Mouse (Mus musculus) right cerebral cortex, postnatal 25 days (tissue): ENCODE data around the gene Mettl1.
A peak's percentile ranks its signal among the peaks of the same experiment; 100 is the strongest.

Source experiments
- DNase-seq: peaks from one replicate; pipeline ENCODE4 v3.0.0; 2022

The Mettl1 gene

DNA sequence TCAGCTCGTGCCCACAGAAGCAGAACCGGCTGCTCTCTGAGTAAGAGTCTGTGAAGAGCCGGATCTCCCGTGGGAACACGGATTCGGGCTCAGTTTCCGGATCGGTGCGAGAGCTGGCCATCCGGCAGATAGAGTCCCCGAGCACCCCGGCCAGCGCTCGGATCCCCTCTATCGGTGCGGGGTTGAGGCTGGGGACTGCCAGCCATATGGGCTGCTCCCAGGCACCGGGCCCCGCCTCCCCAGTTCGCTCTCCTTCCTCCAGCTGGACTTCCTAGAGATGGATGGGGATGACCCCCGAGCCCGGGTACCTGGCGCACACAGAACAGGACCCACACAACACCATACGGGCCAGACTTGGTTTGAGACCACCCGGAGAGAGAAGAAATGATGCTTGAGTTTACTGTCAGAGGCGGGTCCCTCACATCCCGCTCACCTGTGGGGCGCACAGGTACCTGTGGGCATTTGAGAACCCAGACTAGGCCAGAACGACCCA lies at the start of gene Mettl1, which contains the start of gene Eef1akmt3:
Mettl1 (plus strand) TSS at position 141 of the 493 bp plus-strand sequence.
Eef1akmt3 (minus strand) TSS at position 240 of the 493 bp plus-strand sequence.
- DNase-seq: peak; percentile 60

DNA sequence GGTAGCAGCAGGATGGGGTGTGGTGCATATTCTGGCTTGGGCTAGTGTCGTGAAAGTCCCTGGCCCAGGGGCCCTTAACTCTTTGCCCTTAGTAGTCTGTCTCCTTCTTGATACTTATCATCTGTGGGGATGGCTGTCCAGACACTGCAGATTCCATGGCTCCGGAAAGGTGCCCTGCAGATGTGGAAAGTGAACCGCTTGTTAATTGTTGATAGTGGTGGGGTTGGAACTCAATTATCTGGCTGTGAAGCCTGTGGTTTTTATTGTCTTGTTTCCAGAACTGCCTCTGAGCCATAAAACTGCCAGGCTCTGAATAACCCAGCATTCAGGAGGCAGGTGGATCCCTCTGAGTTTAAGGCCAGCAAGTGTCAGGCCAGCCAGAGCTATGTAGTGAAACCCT lies 49.5 kb upstream of the Mettl1 start:
- no peak for DNase-seq

DNA sequence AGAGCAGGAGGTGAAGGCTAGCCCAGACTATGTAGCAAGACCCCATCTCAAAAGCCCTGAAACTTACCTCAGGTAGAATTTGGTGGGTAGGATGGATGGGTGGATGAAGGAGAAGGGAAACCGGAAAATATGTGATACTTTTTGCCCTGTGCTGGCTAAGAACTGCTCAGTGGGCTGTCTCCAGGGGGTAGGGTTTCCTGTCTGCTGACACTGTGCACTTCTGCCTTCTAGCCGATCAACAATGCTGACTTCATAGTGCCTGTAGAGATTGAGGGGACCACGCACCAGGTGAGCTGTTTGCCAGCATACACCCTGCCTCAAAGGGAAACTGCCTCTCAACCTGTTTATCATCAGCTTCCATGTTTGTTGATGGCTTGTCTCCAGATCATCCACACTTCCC lies 47.6 kb upstream of the Mettl1 start:
- no peak for DNase-seq

DNA sequence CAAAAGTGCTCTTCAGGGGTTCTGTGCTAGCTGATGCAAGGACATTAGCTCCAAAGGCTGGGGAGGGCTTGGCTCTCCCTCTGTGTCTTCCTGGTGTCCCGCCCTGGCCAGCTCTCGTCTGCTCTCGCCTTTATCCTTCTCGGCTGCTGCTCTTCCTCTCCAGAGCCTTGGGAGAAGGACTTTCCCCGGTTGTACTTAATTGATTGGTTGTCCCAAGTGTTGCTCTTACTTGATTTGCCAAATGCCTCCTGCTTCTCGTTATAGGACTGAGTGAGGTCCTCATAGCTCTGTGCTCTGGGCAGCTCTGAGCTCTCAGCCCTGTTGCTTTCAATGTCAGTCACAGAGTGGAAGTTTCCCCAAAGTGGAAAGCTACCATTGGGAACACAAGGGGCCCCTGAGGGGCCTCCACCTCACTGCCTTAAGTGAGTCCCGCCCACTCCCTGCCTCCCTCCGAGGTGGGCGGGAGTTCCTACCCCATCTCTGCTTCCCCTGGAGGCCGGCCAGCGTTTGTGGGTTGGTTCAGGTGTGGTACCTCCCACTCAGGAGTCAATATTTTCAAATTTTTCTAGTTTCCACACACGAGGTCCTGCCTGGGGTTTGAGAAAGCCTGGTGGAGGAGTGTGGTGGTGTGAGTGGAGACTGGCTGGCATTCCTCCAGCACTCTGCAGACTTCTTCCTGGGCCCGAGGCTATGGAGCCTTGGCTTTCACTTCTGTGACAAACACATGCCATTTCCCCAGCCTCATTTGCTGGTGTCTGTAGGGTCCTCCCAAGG lies 43.7 kb upstream of the Mettl1 start:
- DNase-seq: no peak

DNA sequence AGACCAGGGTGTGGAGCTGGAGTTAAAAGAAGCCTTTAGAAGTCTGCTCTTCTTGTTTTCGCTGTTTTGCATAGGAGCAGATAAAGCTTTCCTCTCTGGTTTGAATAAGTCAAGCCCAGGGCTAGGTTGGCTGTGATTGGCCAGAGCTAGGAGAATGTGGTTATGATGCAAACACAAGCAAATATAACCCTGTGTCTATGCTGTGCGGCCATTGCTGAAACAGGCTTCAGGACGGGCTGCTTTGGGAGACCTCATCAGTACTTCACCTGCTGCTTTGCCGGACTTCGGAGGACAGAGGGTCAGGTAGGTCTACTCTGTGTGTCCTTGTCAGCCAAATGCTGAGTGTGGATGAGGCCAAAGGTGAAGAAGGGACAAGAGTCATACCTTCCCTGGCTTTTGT lies 40.7 kb upstream of the Mettl1 start, which contains the start of gene Avil:
Avil (plus strand) TSS at position 181 of the 400 bp plus-strand sequence.
- no peak for DNase-seq

DNA sequence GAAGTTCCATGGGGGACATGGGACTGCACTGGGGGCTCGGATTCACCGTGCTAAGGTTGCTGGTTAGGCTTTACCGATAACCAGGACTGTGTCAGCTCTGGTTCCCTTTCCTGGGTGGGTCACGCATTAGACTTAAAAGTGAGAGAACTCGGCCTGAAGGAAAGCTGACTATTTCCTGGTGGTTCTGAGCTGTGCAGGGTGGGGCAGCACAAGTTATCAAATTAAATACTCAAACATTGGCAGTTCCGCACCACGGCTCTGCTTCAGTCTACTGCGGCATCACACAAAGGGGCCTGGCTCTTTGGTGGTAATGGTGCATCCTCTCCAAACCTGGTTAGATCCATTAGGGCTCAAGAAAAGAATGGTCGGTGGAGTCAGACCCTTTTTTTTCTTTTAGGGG lies 39.9 kb upstream of the Mettl1 start:
- DNase-seq: no peak

- no peak for DNase-seq
These were observed 39.2 kb upstream of the Mettl1 start for GRCm38 (mm10) chr10:127002056-127002455.

- DNase-seq: no peak
These were observed 38.4 kb upstream of the Mettl1 start for GRCm38 (mm10) chr10:127002765-127003164.

- no peak for DNase-seq
These were observed 37.9 kb upstream of the Mettl1 start for GRCm38 (mm10) chr10:127003334-127003733.

DNA sequence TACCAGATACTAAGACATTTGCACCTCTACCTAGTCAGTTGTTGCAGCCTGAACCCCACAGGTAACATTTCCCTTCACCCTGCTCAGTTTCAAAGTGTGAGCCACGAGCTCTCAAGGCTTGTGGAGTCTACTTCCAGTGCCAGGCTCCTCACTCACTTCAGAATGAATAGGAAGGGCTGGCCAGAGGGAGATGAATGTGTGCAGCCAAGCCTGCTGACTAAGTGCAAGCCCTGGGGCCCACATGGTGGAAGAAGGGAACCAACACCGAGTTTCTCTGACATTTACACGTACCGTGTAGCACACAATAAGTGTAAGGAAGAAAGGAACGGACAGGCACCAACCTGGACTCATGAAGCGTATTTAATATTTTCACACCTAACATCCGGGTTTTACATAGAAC lies 37.4 kb upstream of the Mettl1 start:
- no peak for DNase-seq

DNA sequence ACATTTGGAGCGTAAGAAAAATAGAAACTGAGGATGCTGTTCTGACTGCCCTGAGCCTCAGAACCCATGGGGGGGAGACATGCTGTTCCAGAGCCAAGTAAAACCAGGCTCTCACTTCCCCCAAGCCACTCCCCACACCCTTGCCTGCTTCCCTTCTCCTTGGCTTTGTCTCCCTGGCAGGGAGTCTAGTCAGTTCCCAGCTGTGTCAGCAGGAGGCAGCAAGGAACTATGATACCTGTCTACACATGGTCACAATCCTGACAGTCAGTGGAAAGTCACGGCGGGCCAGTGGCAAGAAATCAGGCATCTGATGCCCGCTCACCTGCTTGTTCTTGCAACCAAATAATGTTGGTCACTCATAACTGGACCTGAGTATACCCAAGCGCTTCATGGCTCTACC lies 24.7 kb upstream of the Mettl1 start:
- DNase-seq: no peak

DNA sequence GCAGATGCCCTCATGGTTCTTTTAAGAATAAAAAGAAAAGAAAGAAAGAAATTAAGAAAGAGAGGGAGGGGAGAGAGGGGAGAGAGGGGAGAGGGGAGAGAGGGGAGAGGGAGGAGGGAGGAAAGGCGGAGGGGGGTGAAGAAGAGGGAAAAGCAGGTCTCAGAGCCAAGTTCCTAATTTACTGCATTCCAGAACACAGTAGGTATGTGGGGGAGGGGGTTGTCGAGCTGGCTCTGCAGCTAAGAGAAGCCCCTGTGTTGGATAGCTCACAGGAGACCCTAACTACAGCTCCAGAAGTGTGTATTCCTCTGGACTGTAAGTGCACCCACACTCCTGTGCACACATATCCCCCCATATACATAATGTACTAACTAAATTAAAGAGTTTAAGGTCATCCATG lies 24.1 kb upstream of the Mettl1 start:
- no peak for DNase-seq

GRCm38 (mm10) chr10:127018422-127018821 lies 22.8 kb upstream of the Mettl1 start:
- no peak for DNase-seq

DNA sequence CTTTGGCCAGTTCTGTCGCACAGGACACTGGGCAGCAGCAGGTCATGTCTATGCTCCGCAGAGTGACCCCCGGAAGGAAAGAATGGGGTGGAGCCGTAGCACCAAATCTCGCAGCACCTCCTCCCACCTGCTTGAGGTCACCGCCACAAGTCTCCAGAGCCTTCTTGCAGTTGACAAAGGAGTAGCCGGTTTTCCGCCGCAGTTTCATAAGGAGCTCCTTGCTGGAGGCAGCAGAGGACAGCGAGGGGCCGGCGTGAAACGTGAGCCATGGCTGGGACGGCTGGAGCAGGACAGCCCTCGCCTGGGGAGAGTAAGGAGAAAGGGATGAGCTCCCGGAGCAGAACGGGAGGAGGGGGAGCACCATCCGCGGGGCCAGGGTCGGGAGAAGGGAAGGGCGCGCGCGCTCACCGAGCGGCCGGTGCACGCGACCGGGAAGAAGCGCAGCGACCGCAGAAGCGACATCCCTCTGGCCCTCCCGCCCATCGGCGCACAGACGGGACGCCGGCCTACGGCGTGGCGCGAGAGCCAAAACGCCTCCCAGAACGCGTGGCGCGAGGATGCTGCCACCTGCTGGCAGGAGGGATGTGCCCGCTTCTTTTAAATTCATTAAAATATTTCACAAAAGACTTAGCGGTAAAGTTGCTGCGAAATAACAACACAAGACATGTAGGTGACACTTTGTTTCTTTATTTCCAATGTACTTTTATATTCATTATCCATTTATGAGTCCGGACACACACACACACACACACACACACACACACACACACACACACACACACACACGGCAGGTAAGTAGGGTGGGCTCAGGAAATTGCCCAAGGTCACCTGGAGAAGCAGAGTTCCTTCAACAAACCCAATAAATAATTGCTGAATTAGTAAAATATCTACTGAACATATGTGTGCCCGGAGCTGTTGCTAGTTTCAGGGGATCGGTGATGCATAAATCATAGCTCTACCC lies 10.6 kb upstream of the Mettl1 start, which contains the start of gene Tsfm:
Tsfm (minus strand) TSS at position 505 of the 961 bp plus-strand sequence.
- DNase-seq: peak; percentile 91

DNA sequence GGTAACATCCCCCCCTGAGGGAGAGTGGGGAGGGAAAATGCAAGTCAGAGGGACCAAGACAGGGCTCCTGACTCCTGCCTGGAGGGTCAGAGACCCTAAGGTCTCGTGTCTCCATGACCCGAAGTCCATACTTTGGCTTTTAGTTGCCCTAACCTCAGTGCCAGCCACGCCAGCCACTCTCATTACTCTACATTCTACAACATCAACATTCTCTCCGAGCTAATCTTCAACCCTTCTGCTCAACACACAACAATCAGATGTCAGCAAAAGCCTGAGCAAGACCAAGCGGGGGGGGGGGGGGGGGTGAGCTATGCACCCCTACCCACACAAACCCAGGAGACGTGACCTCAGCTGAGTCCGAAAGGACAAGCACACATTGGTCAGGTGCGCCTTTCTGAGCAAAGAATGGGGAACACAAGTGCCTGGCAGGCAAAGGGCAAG lies 7.9 kb upstream of the Mettl1 start:
- DNase-seq: no peak

DNA sequence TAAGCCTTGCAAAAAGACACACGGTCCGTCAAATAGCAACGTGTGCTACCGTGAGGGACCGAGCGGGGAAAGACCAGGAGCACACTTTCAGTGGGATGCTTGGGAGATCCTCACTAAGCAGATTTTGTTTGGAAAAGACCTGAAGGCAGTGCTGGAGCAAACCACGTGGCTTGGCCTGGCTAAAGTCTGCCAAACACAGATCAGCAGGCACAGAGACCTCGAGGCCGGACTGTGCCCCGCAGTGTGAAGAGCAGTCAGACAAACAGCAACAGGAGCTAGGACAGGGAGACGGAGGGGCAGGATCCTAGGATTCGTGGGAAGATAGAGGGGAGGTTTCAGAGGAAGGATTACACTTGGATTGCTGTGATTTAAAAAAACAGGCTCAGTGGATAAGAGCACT lies 4.9 kb upstream of the Mettl1 start:
- DNase-seq: no peak

DNA sequence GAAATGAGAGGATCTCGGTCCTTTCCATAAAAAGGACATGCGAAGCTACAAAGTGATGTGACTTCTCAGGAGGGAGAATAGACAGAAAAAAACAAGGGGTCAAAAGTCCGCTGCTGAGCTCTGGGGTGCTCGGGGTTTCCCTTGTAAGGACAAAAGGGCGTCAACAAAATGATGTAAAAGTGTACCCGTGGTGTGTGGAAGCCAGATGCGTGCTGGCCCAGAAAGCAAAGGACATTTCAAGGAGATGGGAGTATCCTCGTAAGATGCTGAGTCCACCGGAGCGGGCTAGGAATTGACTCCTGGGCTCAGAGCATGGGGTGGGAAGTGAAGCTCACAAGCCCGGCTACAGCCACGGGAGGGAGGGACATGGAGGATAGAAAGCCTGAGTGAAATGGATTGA lies 3.6 kb upstream of the Mettl1 start:
- no peak for DNase-seq

DNA sequence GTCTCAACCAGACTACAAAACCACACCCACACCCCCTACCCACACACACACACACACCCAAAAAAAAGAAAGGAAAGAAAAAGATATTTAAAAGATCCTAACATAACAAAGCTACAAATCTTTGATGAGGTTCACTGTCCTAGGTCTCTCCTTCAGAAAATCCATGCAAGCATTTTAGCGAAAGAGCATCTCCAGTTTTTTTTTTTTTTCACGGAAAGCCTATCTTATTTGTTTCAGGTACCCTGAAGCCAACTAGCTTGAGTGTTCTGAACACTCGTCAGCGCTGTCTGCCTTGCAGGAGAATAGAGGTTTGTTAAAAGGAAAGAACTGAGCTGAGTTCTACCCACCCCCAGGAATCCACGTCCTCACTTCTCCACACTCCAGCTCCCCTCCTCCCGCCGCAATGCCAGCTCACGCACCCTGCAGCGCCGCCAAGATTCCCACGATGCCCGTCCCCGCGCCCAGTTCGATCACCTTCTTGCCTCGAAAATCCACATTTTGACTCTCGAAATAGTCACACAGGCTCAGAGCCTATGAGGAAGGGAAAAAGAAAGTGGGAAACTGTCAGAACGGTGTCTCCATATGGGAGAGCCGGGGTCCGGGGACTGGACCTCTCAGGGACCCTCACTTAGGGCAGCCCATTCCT lies 522 bp upstream of the Mettl1 start:
- peak; percentile 49 for DNase-seq

DNA sequence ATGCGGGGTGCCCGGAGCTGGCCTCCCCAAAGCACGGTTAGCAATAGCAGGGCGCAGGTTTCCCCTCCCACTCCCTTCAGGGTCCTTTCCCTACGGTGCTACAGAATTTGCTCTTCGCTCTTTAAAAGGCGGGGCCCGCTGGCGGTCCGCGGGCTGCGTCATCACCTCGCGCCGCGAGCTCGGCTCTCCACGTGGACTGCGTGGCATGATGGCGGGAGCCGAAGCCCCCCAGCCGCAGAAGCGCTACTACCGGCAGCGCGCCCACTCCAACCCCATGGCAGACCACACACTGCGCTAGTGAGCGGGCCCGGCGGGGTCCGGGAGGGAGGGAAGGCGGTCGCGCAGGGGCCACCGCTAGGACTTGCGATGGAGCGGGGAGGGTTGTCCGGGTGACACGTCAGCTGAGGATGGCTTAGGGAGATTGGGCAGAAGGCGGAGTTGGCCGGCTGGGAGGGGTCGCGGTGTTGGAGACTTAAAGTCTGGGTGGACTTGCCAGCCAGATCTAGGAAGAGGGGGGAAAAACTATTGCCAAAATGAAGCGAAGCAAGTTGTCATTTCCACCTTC lies 642 bp downstream of the Mettl1 start:
- peak; percentile 92 for DNase-seq

- no peak for DNase-seq
These were observed 1.4 kb downstream of the Mettl1 start for GRCm38 (mm10) chr10:127042468-127043115.

GRCm38 (mm10) chr10:127043187-127043586 lies 2.0 kb downstream of the Mettl1 start:
- no peak for DNase-seq

DNA sequence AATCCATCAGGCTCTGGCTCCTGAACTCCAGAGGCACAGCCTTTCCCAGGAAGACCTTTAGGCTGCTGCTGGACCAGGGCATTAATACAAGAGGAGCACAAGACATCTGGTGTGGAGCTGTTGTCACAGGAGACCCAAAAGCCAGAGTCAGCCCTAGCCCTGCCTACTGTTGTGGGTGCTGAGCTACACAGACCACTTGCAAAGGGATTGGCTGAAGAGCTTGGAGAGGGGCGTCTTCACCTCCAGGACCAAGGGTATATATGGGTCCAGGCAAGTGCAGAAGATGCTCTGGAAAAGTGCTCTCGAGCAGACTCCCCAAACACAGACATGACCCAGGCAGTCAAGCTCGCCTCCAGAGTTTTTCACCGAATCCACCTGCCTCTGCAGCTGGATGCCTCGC lies 6.7 kb downstream of the Mettl1 start, which contains the start of gene Cyp27b1:
Cyp27b1 (plus strand) TSS at position 297 of the 400 bp plus-strand sequence.
- no peak for DNase-seq
